Mouse (Mus musculus): Measurements from ENCODE around the gene Gfy.

DNA sequence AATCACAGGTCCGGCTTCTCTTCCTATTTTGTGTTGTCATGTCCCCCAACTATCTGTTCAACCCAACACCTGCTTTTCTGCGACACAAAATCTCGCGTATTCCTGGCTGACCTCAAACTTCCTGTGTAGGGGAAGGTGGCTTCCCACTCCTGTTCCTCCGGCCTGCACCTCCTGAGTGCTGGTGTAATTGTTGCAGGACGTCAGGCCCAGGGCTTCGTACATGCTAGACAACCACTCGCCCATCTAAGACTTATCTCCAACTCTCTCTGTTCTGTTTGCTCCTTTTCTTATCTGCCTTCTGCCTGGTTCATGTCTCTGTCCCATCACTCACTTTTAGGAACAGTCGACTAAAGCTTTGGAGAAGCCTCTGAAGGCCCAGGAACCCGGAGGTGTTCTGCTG is 31.7 kb upstream of the Gfy start:
- no peak for TF ChIP-seq CTCF (IDR thresholded peaks at IDR 0.05; ENCODE audit: borderline replicate concordance, insufficient read depth, low read length)
- no peak for TF ChIP-seq POLR2A (IDR thresholded peaks at IDR 0.05; ENCODE audit: low read depth, low read length)
